Mouse (Mus musculus) right cerebral cortex, postnatal 25 days (tissue): ENCODE data around the gene Bhlhe40.

Experiments
- DNase-seq: peaks from one replicate; pipeline ENCODE4 v3.0.0; 2022

The Bhlhe40 gene

DNA sequence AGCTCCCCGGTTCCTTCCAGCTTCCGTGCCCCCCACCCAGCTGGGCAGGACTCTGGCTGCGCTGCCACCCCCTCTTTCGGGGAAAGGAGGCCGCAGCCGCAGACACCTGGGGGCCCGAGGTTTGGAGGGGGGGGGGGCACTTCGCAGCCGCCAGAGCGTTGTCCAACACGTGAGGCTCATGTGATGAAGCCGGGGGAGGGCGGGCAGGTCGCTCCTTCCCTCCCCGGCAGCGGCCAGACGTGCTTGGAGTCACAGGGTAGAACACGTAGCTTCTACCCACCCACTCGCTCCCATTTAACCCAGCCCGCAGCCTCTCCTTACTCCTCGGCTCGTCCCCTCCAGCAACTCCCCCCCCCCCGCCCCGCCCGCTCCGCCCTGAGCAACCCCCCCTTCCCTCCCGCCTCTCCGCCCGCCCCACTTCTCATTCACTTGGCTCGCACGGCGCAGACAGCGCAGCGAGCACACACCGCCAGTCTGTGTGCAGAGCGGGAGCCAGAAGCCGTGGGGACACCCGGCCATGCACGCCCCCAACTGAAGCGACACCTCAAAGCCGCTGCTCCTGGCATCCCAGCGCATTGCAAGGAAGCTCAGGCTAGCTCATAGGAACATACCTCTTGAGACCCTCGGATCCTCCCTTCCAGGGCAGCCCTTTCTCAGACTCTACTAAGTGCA lies at the start of gene Bhlhe40:
Gene Bhlhe40 (plus strand): TSS at position 424 of the 672 bp plus-strand sequence.
- peak; percentile 87 for DNase-seq

DNA sequence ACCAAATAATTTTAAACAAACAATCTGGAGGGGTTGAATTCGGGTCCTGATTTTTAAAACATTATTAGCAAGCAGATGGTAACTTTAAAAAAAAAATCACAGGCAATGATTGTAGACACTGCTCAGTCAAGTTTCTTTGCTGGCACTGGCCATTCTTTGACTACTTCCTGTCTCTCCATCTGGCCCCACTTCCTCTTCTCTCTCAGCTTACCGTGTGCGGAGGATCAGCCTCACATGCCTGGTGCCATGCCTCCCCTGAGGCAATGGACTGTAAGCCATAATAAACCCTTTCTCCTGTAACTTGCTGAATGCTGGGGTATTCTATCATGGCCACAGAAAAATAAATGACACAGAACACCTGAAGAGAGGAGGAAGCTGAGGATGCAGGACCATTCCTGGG lies 48.8 kb upstream of the Bhlhe40 start:
- DNase-seq = no peak

DNA sequence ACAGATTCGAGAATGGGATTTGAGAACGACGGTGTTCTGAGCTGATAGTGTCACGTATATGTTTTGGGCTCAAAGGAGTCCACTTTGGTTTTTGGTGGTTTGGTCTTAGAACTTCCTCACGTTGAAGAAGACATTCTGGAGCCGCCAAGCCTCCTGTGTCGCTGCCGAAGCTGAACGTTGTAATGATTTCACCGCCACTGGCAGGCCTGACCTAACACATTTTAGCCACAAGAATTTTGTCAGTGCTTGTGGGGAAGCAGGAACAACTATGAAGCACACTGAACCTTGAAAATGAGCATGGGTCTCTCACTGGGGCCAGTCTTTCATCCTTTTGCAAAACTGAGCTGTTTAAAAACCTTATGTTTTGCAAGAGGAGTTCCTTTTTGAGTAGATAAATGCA lies 42.4 kb upstream of the Bhlhe40 start:
- no peak for DNase-seq

DNA sequence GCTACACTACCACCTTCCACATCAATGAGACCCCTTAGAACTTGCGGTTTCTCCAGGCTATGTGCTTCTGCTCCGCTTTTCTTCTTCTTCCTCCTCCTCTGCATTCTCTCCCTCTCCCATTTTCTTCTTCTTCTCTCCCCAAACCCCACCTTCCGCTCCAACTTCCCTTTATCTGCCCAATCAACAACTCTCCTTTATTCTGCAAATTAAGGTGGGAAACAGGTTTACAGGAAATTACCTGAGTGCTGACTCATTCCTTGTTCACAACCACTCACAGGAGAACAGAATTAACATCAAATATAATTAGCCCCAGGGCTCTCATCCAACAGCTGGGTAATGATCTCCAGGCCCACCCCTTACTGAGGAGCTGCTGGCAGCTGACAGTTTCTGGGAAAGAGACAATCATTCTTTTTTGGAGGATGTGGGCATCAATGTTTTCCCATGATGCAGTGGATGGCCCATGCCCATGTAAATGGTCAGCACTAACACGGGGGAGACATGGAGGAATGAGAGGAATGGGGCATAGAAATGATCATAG lies 37.3 kb upstream of the Bhlhe40 start:
- DNase-seq = no peak

DNA sequence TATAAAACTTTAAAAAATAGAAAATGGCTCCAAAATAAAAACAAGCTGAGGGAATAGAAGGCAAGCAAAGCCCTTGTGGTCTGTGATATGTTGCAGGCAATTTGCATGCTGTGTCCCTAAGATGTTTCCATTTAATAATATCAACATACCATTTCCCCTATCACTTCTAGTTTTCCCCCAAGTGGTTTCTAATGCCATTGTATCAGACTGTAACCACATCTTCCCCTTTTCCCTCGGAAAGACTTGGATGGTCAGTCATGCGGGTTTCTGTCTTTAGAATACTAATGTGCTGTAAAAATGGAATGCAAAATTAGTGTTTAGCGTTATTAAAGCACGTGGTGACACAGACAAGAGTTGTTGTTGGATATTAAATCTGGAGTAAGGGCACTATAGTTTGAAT lies 35.5 kb upstream of the Bhlhe40 start:
- DNase-seq = no peak

DNA sequence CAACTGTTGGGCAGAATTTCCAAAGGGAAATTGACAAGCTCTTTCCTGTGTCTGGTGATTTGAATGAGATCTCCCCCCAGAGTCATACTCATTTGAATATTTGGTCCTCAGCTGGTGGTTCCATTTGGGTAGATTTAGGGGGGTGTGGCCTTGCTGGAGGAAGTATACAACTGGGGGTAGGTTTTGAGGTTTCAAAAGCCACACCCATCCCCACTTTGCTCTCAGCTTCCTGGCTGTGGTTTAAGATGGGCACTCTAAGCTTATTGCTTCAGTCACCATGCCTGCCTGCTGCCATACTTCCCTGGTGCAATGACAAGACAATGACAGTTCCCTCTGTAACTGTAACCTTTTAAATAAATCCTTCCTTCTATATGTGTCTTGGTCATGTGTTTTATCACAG lies 29.7 kb upstream of the Bhlhe40 start:
- no peak for DNase-seq

DNA sequence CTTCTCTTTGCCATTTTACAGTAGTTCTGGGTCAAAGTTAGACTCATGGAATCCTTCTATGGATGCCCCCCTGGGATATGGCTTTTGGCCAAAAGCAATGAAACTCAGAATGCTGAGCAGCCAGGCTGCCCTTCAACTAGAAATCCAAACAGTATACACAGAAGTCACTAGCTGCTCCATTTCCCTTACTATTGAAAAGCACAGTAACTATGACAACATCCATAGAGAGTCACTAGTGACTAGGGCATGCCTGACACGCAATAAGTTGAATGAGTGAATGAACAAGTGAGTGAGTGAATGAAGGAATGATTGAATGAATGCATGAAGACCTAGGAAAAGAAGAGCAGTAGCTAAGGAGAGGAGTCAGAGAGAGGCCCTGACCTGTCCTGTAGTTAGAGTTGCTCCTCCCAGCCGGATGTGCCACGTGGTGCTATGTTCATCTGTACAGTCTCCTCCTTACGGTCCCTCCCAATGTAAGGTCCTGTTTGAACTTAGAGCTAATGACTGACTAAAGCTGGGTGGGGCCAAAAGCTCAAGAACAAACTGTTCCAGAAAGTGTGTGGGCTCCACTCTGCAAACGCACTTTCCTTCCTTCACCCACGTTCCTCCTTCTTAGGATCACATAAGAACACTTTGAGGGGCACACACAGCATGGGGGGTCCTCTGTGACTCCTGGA lies 22.1 kb upstream of the Bhlhe40 start:
- no peak for DNase-seq

DNA sequence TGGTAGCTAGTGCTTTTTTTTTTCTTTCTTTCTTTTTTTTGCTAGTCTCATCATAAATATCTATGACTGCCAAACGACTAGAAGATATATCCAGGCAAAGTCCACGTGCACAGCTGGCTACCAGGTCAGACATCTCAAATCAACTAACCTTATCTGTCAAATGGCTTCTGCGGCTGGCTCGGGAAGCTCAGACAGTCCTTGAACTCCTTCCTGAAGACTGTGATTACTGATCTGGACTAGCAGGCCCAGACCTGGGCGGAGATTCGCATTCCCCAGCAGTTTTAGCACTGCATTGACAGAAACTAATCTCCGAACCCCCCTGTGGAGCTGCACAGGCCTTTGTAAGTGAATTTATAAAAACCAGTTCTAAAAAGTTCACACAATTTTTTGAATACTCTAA lies 18.4 kb upstream of the Bhlhe40 start:
- DNase-seq = no peak

DNA sequence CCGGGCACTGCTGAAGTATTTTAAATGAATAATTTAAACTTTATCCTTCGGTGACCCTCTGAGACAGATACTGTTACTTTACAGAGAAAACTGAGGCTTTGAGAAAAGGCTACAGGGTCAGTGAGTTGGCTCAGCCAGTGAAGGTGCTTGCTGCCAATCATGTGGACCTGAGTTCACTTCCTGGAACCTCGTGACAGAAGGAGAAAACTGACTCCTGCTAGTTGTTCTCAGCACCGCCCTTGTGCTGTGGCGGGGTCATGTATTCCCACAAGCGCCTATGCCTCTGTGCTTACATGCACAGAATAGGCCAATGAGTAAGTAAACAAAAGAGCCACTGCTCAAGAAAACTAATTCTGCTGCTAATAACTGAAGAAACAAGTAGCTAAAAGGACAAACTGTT lies 17.4 kb upstream of the Bhlhe40 start:
- DNase-seq = no peak

DNA sequence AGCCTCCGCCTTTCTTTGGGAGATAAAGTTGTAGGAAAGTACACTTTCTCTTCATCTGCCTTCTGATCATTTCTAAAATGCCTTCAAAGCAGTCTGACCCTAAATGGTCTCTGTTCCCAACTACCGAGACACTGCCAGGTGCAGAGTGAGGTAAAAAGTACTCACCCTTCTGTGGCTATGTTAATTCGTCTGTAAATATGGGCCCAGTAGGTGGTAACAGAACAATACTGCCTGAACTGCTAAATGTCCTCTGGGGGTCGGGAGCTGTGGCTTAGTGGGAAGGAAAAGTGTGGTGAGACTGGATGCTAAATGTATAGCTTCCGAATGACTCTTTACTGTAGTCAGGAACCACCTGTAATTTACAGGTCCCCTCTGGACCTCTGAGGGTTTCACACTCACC lies 16.1 kb upstream of the Bhlhe40 start:
- no peak for DNase-seq

DNA sequence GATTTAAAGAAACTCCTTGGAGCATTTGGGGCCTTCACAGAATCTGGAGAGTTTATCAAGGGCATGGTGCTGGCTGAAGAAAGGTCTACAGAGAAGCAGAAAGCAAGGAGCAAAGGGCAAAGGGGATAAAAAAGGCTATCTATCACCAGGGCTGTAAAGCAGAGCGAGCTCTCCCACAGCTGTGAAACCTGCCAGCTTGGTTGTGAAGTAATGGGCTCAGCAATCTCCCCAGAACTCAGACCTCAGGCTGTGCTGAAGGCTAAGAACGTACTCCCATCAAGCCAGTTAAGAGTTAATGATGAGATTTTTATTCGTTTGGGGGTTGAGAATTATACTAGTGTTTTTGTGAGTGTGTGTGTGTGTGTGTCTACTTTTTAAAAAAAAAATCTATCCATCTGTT lies 13.3 kb upstream of the Bhlhe40 start:
- DNase-seq = no peak

DNA sequence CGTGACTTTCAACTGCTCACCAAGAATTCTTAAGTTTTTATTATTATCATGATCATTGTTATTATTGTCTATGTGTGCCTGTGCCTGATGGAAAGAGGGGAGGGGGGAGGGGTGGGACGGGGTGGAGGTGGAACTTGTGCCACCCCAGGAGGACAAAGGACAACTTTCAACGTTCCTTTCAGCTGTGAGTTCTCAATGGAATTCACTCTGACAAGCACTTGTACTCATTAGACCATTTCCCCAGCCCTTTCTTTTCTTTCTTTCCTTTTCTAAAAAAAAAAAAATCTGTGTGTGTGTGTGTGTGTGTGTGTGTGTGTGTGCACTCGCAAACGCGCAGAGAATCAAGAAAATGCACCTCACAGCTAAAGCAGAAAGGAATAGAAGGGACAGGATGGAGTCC lies 12.4 kb upstream of the Bhlhe40 start:
- no peak for DNase-seq

DNA sequence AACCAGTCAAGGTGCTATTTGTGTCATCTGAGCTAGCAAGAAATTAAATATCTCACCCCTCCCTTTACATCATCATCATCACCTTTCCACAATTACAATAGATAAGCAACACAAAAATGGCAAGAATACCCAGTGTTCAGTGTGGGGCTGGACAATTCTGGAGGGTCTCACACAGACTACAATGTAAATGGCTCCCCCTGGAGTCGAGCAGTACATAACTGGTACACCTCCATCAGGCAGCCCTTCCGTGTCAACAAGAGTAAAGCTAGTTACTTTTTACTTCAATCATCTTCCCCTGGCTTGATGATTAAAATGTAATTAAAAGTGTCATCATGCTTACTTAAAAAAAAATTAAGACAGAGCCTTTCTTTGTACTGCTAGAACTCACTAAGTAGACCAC lies 4.6 kb upstream of the Bhlhe40 start:
- no peak for DNase-seq

DNA sequence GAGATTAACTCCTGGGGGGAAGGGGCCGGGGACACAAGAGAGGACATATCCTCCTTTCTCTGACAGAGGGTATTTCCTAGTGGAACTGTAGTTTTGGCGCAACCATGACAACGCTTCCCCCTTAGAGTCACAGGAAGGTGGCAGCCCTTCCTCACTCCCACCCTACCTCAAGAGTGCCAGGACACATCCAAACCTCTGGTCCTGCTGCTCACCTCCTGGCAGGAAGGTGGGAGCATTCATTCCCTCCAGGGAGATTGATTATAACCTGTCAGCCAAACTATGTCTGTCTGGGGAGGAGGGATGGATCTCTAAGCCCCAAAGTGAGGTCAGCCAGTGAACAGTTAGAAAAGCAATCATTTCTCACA lies 2.4 kb upstream of the Bhlhe40 start:
- no peak for DNase-seq

DNA sequence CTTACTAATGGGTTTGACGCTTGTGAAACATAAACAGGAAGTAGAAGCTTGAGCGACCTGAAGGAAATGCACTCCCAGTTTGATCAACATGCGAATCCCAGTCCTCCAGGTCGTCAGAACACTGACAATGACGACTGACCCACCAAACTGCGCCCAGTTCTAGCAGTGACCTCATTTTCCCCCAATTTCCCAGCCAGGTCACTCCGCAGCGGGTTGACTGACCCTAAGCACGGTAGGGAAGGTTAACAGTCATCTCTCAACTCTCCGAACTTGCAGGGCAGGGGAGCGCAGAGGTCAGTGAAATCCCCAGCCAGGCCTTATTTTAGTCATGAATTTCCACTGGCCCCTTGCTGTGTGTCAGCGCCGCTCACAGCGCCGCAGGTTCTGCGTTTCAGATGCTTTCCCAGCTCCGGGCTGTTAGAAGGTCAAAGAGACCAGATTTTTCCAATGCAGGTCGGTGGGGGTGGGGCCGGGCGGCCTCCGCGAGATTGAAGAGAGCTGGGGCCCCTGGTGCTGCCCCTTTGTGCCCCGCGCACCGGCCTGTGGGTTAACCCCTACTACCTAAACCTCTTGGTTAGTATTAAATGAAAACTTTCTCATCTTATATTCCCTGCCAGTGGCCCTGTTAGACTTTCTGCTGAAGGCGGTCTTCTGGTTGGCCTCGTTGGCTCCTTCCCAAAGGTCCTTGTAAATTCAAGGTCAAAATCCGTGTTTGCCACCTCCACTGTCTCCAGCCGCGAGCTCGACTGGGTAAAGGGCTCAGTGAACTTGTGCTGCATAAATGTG lies 1.8 kb upstream of the Bhlhe40 start:
- no peak for DNase-seq

DNA sequence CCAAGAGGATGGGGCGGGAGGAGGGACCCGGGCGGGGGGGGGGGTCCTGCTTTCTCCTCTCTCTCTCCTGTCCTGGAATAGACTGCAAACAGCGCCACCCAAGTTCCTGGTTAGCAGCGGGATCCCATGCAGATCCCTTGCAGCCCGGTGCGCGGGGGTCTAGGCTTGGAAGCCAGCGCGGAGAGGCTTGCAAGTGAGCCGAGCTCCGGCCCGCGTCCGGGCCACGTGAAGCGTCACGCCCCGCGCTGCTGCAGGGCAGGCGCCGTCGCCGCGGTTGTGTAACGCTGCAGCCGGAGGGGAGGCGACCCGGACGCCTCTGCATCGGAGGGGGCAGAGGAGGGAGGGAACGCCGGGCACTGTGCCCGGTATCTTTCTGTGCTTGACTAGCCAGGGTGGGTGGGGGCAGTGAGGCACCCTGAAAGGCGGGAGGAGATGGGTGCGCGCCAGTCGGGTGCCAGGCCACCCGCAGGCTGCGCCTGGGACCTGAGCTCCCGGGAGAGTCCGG lies 1.2 kb upstream of the Bhlhe40 start:
- peak; percentile 92 for DNase-seq

DNA sequence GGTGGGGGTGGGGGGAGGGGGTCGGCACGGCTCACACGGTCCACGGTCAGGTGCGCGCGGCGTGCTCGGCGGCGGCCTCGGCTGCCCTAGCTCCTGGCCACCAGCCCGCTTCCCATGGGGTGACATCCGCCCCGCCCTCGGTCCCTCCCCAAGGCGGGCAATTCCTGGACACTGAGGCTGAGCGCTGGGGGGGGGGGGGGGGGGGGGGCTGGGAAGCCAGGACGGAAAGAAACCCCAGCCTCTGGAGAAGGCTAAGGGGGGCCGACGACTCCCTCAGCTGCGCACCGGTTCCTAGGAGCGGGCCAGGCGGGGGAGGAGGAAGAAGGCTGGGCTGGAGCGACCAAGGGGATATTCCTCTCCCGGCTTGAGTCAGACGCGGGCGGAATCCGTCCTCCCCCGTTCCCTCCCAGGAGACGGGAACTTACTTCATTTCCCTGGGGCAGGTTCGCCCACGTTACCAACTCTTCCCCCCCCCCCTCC lies 663 bp upstream of the Bhlhe40 start:
- peak; percentile 89 for DNase-seq

DNA sequence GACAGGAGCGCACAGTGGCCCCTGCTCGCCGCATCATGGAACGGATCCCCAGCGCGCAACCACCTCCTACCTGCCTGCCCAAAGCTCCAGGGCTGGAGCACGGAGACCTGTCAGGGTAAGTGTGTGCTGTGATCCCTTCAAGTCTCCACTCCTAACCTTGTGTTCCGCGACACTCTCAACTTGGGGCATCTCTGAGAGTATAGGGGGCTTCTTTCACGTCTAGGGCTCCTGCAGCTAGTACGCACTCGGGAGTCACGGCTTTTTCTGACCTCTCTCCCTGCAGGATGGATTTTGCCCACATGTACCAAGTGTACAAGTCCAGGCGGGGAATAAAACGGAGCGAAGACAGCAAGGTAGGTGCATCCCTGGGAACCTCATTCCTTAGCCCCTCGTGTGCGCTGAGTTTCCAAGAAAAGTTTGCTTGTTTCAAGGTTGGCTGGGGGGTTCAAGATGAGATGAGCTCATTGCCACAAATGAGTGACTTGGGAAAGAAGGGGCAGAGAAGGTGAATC lies 505 bp downstream of the Bhlhe40 start:
- DNase-seq = no peak

DNA sequence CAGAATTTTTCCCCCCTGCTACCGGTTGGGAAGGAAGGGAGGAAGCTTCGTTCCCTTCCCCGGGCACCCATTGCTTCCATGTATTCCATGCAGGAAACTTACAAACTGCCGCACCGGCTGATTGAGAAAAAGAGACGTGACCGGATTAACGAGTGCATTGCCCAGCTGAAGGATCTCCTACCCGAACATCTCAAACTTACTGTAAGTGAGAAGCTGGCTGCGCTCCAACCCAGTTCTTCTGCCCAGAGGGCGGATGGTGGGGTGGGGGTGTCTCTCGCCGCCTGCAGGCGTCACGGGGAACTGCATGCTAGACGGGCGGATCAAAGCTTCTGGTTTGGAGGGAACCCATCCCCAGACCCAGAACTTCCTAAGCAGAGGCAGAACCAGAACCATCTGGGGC lies 983 bp downstream of the Bhlhe40 start:
- DNase-seq = peak; percentile 88

DNA sequence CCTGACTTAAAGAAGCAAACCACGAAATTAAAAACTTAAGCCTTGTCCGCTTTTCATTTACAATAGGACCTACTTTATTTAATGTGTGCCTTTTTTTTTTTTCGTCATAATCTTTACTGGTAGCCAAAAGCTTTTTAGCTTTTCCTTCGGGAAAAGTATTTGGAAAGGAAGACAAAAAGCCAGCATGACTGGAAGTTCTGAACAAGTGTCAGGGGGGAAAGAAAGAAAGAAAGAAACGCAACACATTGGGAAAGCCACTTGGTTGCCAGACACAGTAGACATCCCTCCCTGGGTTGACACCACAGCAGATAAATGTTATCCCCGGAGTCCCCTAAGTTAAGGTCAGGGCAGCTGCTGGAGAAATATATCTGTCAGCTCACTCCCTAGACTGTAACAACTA lies 1.5 kb downstream of the Bhlhe40 start:
- no peak for DNase-seq

DNA sequence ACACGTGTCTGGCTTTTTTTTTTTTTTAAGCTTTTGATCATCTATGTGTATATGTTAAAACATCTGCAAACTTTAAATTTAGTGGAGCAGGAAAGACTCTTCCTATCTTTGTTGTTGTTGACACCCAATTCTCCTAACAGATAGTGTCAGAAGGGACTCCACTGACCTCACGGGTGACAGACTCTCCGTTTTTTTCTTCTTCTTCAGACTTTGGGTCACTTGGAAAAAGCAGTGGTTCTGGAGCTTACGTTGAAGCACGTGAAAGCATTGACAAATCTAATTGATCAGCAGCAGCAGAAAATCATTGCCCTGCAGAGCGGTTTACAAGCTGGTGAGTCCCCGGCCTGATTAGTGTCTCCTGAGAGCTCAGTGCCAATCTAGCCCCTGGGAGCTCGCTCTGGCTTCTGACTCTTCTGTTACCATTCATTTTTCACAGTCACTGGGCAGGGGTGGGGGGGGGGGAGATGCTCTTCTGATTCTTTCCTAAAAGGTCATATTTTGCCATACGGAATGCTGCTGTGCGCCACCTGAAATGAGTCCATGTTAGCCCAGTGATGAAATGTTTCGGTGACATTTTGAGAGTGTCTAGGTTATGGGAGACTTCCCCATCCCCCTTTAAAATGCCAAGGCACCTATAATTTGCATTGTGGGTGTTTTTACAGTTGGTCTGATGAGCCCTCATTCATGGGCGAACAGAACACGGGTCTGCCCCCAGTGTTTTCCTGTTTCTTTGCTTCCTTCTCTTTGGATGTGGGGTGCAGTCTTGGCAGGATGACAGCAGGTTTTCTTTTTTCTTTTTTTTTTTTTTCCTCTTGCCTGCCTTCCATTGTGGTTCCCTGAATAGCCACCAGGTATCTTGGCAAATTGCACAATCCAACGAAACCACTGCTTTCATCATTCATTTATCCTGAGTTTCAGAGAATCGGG lies 2.1 kb downstream of the Bhlhe40 start:
- no peak for DNase-seq
